Mouse (Mus musculus) left cerebral cortex, adult 18-20 months (tissue): ENCODE data around the gene Phykpl. TPM values are rescaled to one million over a fixed set of nuclear protein-coding genes. Genes with fewer than 3 reads are reported as not detected.
"Not testable (repeated sequence)": the region's sequence is repeated elsewhere in the genome, so short reads cannot be mapped to it uniquely, and the experiment has no call there.

Experiments used
- DNase-seq, 2 experiments: peaks; one replicate each; pipeline ENCODE4 v3.0.0; 2021 to 2022; ENCODE audit warnings: low spot score in 2 of 2, mixed read lengths in 1 of 2
- total RNA-seq, 2 experiments: library from RNA; stranded (reverse); gene quantifications; 2 replicates each; pipeline ENCODE4 v1.2.3; 2021

The Phykpl gene
- total RNA-seq, 2 experiments from 2014 or later: 6.7 to 7.1 TPM

DNA sequence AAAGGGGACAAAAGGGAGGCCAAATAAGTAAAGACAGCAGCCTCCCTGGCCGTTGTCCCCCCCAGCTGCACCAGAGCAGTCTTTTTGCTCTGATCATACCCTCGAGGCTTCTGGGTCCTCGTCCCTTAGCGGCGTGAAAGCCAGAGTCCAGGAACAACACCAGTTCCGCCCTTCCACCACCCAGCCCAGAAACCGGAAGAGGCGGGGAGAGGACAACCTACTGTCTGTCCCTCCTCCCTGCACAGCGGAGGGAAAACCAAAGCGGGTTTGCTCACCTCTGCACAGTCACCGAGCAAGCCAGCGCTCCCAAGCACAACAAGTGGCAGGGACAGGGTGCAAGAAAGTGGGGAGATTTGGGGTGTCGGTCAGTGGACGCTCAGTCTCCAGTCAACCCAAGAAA, 31.0 kb downstream of the Phykpl start:
- DNase-seq: peak; percentile 36 to 40

DNA sequence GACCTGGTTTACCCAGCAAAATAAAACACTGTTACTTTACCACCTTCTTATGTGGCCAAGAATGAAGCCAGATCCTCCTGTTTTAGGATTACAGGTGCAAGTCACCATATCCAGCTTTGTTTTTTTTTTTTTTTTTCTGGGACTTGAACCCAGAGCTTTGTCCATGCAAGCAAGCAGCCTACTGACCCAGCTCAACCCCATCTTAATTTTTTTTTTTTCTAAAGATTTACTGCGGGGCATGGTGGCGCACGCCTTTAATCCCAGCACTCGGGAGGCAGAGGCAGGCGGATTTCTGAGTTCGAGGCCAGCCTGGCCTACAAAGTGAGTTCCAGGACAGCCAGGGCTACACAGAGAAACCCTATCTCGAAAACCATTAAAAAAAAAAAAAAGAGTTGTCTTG, 31.6 kb downstream of the Phykpl start:
- DNase-seq: not testable (repeated sequence)

DNA sequence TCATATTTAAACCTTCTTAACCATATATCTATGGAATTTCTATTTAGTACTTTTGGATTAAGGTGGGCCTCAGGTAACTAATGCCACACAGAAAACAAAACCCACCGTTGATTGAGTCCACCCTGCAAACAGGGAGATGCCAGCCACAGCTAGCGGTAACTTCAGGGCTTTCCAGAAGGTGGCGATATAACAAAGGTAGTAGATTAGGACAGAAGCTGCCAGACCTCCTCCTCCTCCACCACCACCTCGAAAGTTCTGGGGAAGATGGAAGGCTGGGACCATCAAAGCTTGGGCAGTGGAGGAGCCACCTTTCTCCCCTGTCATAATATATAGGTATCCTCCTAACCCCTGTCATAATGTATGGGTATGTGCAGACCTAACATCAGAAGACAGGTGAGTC, 33.1 kb downstream of the Phykpl start:
- DNase-seq: peak; percentile 71 to 79

DNA sequence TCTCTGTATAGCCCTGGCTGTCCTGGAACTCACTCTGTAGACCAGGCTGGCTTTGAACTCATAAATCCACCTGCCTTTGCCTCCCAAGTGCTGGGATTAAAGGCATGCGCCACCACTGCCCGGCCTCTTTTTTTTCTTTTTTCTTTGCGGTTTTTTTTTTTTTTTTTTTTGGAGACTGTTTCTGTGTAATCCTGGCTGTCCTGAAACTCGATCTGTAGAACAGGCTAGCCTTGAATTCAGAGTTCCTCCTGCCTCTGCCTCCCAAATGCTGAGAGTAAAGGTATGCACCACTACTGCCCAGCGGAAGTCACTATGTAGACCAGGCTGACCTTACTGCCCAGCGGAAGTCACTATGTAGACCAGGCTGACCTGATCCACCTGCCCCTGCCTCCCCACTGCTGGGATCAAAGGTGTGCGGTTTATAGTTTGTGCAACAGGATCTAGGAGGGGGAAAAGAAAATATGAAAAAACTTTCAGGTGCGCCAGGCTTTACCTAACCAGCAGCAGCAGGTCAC, 34.4 kb downstream of the Phykpl start:
- no peak for DNase-seq

DNA sequence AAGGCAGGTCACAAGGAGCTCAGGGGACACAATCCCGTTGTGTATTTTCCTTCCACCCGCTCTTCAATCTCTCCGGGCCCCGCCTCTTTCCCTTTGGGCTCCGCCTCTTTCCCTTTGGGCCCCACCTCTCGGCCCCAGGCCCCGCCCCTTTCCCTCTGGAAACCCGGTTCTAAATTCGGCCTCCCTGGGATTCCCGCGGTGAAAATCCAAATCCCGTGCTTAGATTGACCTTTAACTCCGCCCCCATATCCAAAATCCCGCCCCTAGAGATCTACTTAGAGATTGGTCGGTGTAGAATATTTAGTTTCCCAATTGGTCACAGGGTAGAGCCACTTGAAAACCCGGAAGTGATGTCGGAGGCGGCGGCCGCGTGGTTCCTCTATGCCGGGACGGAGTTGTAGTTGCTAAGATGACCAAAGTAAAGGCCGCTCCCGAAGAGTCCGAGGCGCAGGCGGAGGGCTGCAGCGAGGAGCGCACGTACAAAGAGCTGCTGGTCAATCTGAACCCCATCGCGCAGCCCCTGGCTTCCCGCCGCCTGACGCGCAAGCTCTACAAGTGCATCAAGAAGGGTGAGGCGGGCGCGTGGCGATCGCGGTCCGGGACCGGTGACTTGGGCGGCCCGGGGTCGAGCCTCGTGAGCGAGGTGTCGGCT, 35.0 kb downstream of the Phykpl start, which contains the start of gene Nhp2:
Gene Nhp2 (plus strand): TSS at position 327 of the 652 bp plus-strand sequence.
- DNase-seq: peak; percentile 82 to 87

DNA sequence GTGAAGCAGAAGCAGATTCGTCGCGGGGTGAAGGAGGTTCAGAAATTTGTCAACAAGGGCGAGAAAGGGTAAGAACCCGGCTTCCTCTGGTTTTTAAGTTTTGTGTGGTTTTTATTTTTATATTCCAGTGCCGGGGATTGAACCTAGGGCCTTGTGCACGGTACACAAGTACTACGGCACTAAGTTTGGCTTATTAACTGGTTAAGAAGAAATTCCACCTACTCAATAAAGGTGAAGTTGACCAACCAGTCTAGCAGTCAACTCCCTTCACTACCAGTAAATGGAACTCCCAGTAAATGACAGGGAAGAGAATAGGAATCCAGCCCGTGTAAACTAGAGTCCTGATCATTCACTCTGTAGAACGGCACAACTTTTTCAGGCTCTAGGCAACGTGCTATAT, 35.5 kb downstream of the Phykpl start:
- DNase-seq: no peak

DNA sequence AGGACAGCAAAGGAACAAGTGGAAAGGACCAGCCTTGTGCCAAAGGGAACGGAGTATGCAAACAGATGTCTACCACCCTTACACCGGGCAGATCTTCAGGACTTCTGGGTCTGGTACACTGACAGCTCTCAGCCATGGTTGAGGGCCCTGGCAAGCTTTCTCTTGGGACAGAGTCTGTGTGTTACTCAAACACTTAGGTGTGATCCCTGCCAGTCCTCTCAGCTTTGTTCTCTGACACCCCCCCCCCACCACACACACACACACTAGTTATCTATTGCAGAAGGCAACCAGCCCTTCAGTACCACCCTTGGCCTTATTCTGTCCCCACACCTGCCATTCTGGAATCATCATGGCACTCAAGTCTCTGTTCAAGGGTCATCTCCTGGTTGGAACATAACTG, 37.2 kb downstream of the Phykpl start:
- no peak for DNase-seq

DNA sequence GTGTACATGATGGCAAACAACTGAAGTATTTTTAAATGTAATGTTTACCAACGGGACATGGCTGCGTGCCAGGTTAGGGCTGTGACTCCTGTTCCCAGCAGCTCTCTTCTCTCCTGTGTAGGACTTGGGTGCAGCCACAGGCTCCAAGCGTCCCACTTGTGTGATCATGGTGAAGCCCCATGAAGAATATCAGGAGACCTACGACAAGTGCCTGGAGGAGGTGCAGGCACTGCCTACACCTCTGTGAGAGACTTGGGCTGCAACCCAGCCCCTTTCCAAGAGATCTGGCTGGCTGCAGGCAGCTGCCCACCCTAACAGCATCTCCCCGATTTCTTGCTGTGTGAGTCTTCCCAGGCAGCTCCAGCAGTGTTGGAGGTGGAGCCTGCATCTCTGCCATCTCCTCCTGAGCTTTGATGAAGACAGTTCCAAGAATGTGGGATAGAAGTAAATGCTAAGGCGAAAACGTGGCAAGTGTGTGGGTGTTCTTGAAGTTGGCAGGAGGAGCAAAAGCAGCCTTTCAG, 38.5 kb downstream of the Phykpl start:
- peak; percentile 76 to 85 for DNase-seq

DNA sequence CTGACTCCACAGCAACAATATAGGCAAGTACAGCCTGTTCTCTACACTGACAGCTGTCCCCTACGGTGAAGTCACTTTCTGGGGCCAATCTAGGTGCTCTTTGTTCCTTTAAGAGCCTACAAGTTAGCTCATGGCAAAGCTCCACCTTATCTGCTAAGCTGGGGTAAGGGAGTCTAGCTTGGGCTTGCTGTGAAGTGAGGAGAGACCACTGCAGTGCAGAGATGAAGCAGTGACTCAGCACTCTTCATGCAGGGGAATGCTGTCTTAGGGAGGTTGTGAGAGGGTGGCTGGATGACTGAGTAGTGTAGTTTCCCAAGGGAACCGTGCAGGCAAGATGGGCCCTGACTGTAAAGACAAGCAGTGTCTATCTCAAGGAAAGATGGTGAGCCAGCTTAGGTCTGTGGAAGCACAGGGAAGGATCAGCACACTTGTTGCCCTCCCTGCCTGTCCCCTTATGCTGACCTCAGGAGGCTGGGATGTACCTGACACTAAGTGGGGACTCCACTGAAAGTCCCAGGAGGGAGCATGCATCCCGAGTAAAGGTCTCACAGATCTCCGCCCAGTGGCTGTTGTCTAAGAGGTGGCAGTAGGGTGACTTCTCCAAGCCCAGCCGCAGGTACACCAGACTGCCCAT, 40.7 kb downstream of the Phykpl start:
- no peak for DNase-seq

DNA sequence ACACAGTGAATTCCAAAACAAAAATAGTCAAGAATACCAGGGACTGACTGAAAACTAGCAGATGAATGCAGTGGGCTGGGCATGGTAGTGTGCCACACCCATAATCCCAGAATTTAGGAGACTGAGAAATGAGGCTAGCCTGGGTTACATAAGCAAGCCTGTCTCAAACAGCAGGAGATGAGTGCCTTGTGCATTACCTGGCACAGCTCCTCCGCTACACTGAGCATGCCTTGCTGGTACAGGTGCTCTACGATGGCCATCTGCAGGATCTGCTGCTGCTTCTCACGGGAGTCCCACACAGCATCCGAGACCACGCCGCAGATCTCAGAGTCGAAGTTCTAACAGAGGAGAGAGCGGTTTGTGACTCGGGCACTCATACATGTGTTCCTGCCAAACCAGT, 42.9 kb downstream of the Phykpl start:
- peak; percentile 31 to 47 for DNase-seq

DNA sequence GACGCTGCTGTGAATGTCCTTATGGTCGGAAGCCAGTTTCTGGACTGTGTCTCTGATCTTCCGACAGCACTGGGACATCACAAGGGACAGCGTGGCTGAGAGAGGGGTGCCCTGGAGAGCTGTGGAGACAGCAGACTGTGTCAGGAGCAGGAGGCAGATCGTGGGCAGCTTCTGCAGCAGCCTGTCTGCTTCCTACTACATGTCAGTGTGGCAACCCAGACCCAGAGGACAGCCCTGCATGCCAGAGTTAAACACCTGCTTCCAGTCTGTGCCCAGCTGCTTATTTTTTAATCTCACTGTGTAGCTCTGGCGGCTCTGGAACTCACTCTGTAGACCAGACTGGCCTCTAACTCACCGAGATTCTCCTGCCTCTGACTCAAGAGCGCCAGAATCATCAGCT, 43.4 kb downstream of the Phykpl start:
- DNase-seq: peak in 1 of 2 experiments; percentile 36

DNA sequence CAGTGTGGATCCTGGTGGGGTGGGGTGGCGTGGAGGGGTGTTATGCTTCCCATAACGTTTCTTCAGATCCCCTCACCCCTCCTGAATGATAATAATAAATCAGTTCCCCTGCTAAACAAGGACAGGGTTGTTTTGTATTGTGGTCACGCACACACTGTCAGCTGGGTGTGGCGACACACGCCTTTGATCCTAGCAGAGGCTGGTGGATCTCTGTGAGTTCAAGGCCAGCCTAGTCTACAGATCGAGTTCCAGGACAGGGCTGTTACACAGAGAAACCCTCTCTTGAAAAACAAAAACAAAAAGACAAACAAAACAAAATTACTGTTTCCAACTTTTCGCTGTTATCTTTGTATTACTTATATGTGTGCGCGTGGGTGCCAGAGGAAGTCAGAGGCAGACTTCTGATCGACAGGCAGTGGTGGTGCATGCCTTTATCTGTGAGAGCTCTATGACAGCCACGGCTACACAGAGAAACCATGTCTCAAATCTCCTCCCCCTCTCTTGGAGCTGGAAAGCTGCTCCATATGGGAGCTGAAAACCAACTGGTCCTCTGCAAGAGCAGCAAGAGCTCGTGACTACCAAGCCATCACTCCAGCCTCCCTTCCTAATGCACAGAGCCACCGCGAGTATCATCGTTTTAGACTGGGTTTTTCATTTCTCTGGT, 45.2 kb downstream of the Phykpl start:
- peak; percentile 29 to 63 for DNase-seq

DNA sequence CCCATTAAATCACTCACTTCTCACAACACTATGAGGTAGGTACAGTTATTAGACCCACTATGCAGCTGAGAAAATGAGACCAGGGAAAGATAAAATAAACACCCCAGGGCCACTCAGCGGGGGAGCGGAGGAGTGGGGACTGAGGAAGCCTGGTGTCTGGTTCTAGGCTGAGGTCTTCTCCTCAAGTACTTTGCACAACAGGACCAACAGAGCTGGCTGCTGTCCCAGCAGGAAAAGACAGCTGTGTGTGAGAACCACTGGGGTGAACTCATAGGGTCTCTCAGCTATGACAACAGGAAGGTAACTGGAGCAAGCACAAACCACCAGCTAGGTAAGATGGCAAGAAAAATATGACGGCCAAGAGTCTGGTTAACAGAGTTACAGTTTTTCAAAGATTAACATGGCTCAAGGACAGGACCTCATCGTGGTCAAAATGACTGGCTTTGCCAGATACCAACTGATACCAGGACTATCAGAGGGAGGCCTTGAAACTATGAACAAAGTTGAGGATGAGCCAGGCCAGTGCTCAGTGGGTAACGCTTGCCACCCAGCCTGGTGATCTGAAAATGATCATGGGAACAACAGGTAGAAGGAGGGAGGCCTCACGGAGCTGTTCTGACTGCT, 47.7 kb downstream of the Phykpl start:
- no peak for DNase-seq

DNA sequence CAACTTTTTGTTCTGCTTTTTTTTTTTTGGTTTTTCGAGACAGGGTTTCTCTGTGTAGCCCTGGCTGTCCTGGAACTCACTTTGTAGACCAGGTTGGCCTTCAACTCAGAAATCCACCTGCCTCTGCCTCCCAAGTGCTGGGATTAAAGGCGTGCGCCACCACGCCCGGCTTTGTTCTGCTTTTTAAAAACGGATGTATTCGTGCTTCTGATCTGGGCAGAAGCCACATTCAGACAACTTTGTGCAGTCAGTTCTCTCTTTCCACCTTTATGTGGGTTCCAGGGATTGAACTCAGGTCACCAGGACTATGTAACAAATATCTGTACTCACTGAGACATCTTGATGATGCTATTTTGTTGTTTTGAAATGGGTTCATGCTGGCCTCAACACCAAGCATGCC, 48.6 kb downstream of the Phykpl start:
- not testable (repeated sequence) for DNase-seq

DNA sequence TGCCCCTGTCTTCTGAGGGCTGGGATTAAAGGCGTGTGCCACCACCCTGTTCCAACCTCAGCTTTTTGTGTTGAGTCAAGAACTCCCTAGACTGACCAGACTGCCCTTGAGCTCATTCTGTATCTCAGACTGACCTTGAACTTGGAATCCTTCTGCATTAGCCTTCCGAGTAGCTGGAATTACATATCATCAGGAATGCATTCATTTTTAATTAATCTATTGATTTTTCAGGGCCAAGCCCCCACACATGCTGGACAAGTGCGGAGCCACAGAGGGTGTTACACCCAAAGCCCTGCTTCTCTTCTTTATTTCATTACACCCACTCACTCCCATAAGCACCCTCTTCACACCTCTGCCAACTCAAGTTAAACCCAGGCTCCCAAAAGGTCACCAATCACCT, 49.2 kb downstream of the Phykpl start:
- DNase-seq: no peak

DNA sequence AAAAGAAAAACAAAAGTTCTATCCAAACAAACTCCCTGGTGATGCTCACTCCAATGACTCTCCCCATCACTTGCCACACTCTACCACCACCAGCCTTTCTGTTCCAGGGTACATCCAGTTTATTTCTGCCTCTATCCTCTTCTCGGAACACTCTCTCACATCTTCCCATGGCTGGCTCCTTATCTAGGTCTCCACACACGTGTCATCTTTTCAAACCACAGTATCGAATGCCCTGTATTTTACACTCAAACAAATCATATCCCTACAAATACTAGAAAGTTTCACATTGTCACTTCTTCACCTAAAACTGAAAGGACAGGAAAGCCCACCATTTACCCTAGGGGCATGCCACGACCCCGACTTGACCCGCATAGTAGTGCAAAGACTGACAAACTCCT, 50.6 kb downstream of the Phykpl start:
- no peak for DNase-seq

DNA sequence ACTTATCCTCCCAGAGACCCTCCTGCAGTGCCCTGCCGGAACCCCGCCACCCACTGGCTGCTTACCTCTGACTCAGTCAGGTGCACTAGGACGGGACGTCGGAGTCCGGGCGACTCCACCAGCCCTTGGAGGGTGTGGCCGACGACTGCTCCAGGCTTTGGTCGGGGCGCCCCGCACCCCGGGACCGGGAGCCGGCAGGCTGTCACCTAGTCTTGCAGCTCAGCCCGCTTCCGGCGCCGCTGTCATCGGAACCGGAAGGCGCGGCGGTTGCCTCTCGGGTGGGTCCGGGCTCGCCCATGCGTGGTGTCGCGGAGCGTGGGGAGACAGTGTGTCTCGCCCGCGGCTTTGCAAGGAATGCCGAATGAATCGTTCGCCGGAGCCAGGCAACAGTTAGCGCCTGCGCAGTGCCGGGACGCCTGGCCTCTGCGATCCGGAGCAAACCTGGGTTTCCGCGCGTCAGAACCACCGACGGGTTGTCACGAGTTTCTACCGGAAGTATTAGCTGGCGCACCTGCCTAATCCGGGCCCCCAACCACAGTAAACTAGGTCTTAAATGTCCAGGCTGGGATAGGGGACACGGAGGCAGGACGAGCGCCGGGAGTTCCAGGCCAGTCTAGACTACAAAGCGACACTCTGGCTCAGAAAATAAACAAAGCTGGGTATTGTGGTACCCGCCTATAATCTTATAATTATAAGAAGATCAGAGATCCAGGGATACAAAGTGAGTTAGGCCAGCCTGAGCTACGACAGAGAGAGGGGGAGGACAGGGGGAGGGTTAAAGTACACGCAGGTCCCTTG, 51.2 kb downstream of the Phykpl start, which contains the start of gene Rmnd5b:
Gene Rmnd5b (minus strand): TSS at position 372 of the 798 bp plus-strand sequence.
- peak; percentile 91 to 96 for DNase-seq

DNA sequence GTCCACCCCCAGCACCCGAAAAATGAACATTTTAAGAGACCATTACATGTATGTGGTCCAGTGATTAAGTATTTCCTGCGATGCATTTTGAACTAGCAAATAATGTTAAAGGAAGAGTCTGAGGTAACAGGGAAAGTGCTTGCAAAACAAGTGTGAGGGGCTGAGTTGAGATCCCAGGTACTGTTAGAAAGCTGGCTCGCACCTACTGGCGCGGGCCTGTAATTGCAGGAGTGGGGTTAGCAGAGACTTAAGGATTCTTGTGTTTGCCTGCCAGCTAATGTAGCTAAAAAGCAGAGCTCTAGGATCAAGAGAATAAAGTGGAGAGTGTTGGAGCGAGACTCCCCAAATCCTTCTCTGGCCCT, 51.7 kb downstream of the Phykpl start:
- DNase-seq: peak; percentile 56

DNA sequence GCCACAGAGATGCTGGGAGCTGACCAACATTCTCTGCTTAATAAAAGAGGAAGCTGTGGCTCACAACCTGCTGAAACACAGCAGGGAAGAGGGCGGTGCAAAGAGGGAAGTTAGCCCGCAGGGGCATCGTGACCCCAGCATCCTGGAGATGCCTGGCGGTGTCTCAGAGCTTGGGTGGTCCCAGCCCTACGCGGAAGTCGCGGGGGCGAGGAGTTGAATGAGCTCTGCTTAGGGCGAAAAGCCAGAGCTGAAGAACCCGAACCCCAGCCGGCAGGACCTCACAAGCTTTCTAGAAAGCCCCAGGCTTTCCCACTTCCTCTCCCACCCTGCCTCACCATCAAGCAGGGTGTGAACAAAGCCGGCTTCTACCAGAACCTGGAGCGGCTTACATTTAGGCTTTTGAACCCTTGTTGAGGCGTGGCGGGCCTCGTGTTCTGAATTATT, 53.4 kb downstream of the Phykpl start:
- DNase-seq: no peak

DNA sequence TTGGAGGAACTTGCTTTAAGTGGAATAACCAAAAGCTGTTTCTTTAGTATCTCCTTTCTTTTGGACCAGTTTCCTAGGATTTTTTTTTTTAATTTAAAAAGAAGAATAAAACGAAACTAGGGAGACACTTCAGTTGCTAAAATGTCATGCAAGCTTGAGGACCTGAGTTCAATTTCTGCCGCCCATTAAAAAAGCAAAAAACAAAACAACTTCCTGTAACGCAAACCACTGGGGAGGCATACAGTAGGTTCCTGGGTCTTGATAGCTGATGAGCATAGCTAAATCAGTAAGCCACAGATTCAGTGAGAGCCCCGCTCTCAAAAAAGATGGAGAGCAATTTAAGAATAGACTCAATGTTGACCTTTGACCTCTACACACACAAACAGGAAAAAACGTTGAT, 53.9 kb downstream of the Phykpl start:
- DNase-seq: no peak

DNA sequence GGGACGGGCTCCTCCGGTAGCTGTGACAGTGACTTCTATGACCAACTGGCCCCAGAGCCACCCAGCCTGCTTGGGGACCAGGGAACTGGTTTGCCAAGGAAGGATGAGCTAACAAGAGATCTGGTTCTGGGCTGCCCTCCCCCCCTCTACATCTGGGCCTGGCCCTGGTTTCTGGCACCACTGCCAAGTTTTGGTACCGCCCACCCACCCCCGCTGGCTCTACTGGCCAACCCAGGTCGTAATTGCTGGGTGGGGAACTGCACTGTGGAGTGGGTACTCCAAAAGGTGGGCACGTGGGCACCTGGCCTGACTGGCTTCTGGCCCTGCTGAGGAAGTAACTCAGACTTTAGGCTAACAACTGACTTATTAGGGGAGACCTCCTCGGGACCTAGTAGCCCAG, 56.2 kb downstream of the Phykpl start:
- DNase-seq: no peak
